Mouse (Mus musculus) CD4-positive helper T cell, adult 2 months (primary cell): ENCODE measurements around the gene Ogg1.

Experiments
- DNase-seq: peaks from one replicate; pipeline ENCODE4 v3.0.0-alpha.2; 2012; ENCODE audit warnings: low read depth, missing footprints, low spot score

The Ogg1 gene

GRCm38 (mm10) chr6:113368577-113368976 is 41.8 kb downstream of the Ogg1 start:
- DNase-seq, result no peak

GRCm38 (mm10) chr6:113370194-113370929 is 43.6 kb downstream of the Ogg1 start:
- DNase-seq, result no peak

GRCm38 (mm10) chr6:113373491-113373890 is 46.7 kb downstream of the Ogg1 start:
- no peak for DNase-seq

GRCm38 (mm10) chr6:113377172-113377495 is 50.4 kb downstream of the Ogg1 start:
- DNase-seq, result no peak

GRCm38 (mm10) chr6:113377496-113378385 is 51.0 kb downstream of the Ogg1 start, which contains the start of the genes Tada3 and Arpc4:
TSS of gene Tada3 (minus strand) at chr6:113377883.
TSS of gene Arpc4 (plus strand) at chr6:113378115.
- peak; percentile 94 for DNase-seq

GRCm38 (mm10) chr6:113379246-113379645 is 52.5 kb downstream of the Ogg1 start:
- DNase-seq, result peak; percentile 7

GRCm38 (mm10) chr6:113380480-113380879 is 53.7 kb downstream of the Ogg1 start:
- DNase-seq, result no peak

GRCm38 (mm10) chr6:113384351-113384927 is 57.7 kb downstream of the Ogg1 start:
- no peak for DNase-seq
